Mouse (Mus musculus): ENCODE results near the gene Ica1. TPM values are rescaled to one million over a fixed set of nuclear protein-coding genes. Genes with fewer than 3 reads are reported as not detected.

Ica1 gene
- polyA plus RNA-seq, 1 experiment from 2014 or later, result 35.4 TPM

DNA sequence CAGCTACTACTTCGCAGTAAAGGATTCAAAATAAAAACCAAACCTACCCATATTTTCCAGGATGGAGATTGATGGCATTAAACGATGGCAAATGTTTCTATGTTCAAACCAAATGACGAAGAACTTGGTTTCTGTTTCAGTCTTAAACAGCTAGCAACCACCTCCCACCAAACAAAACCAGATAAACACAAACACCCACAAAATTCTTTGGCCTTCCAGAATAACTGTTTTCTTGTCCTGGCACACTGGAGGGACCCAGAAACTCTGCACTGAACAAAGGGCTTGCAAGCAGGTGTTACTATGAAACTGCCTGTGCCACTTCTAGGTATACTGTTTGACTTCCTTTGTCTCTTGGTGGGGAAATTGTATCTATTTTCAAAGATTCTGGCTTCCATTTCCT lies 43.2 kb downstream of the Ica1 start:
- Histone ChIP-seq H3K4me1 (ENCODE audit: insufficient read depth) (no peaks in the 10 kb centered on the region), H3K9me3 (ENCODE audit: low read depth, low read length) (no peaks in the 10 kb centered on the region), H3K4me2 (no peak overlapping the region), H3K9ac (no peak overlapping the region), H3K27ac (ENCODE audit: low read depth) (no peak overlapping the region), H3K4me3 (ENCODE audit: low read depth, low read length) (no peak overlapping the region), H3K36me3 (ENCODE audit: insufficient read depth) (no peaks in the 10 kb centered on the region), H3K27me3 (ENCODE audit: insufficient read depth, low read length) (no peaks in the 10 kb centered on the region)
- DNase-seq, result no peak
- ATAC-seq (ENCODE audit: insufficient read depth), result no peak
- TF ChIP-seq CTCF (IDR thresholded peaks at IDR 0.05; ENCODE audit: low read depth), result no peak
- WGBS, result 85% methylated on average over 3 of the region's 3 CpGs

DNA sequence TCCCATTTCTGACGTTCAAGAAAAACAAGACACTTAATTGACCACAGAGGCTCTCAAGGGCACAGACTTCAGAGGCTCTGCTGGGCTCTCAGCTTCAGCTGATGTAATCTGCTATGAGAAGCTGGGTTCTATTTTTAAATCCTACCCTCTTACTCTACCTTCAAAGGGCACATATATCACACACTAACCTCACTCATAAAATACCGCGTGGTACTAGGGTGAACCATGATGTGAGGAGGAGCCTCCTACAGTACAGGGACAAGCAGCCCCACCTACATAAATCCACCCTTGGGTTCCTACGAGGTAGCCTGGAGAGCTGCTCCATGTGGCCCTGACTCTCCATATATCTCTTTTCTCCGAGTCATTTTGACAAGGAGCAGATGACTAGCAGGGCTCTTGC lies 45.8 kb downstream of the Ica1 start:
- Histone ChIP-seq H3K9ac (no peak overlapping the region), H3K9me3 (ENCODE audit: low read depth, low read length) (no peaks in the 10 kb centered on the region), H3K27me3 (ENCODE audit: insufficient read depth, low read length) (no peaks in the 10 kb centered on the region), H3K36me3 (ENCODE audit: insufficient read depth) (no peaks in the 10 kb centered on the region), H3K4me1 (ENCODE audit: insufficient read depth) (no peaks in the 10 kb centered on the region), H3K27ac (ENCODE audit: low read depth) (no peak overlapping the region), H3K4me3 (ENCODE audit: low read depth, low read length) (no peak overlapping the region), H3K4me2 (no peak overlapping the region)
- no peak for TF ChIP-seq CTCF (IDR thresholded peaks at IDR 0.05; ENCODE audit: low read depth)
- ATAC-seq (ENCODE audit: insufficient read depth), result peak; percentile 22; the same call in 1 of the 2 replicates
- DNase-seq, result no peak
- 41% methylated on average over 5 of the region's 5 CpGs for WGBS

DNA sequence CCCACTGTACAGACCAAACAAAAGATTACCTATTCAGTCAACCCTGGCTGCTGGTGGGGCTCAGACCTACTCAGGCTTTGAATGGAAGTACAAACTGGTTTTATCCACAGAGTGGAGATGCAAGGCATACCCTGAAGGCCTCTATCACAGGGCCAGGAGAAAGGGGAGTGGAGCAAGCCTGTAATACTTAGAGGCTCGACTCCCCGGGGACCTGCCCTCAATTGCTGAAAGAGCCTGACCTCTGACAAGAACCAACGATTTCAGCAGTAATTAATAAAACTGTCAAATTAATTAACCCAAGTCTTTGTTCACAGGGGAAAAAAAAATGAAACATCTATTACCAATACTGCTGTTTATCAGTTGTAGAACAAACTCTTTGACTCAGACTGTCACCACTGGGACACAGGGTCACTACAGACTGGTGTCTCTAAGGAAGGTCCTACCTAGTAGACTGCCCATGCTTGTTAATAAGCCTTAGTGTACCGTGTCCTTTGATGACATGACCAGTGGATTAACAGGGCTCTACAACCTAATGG lies 46.6 kb downstream of the Ica1 start:
- no peak overlapping the region for H3K4me3 ChIP-seq (ENCODE audit: low read depth, low read length)
- WGBS, result 36% methylated on average over 4 of the region's 4 CpGs
- H3K4me1 ChIP-seq (ENCODE audit: insufficient read depth), result no peaks in the 10 kb centered on the region
- no peak overlapping the region for H3K27ac ChIP-seq (ENCODE audit: low read depth)
- H3K36me3 ChIP-seq (ENCODE audit: insufficient read depth), result no peaks in the 10 kb centered on the region
- no peak overlapping the region for H3K9ac ChIP-seq
- ATAC-seq (ENCODE audit: insufficient read depth) (no peak), DNase-seq (no peak)
- no peak overlapping the region for H3K4me2 ChIP-seq
- no peaks in the 10 kb centered on the region for H3K27me3 ChIP-seq (ENCODE audit: insufficient read depth, low read length)
- H3K9me3 ChIP-seq (ENCODE audit: low read depth, low read length), result no peaks in the 10 kb centered on the region
- TF ChIP-seq CTCF (IDR thresholded peaks at IDR 0.05; ENCODE audit: low read depth), result no peak

- DNase-seq, result no peak
- Histone ChIP-seq H3K9me3 (ENCODE audit: low read depth, low read length) (no peaks in the 10 kb centered on the region), H3K4me2 (no peak overlapping the region), H3K9ac (no peak overlapping the region), H3K36me3 (ENCODE audit: insufficient read depth) (no peaks in the 10 kb centered on the region), H3K27ac (ENCODE audit: low read depth) (no peak overlapping the region), H3K4me1 (ENCODE audit: insufficient read depth) (no peaks in the 10 kb centered on the region), H3K4me3 (ENCODE audit: low read depth, low read length) (no peak overlapping the region), H3K27me3 (ENCODE audit: insufficient read depth, low read length) (no peaks in the 10 kb centered on the region)
- no peak for TF ChIP-seq CTCF (IDR thresholded peaks at IDR 0.05; ENCODE audit: low read depth)
- 87% methylated on average over 2 of the region's 2 CpGs for WGBS
- ATAC-seq (ENCODE audit: insufficient read depth), result no peak
Measured at GRCm38 (mm10) chr6:8730433-8730832, 47.9 kb downstream of the Ica1 start.

GRCm38 (mm10) chr6:8727806-8728205 lies 50.5 kb downstream of the Ica1 start:
- H3K9me3 ChIP-seq (ENCODE audit: low read depth, low read length), result no peaks in the 10 kb centered on the region
- no peak for TF ChIP-seq CTCF (IDR thresholded peaks at IDR 0.05; ENCODE audit: low read depth)
- DNase-seq (no peak), ATAC-seq (ENCODE audit: insufficient read depth) (no peak)
- no peaks in the 10 kb centered on the region for H3K36me3 ChIP-seq (ENCODE audit: insufficient read depth)
- WGBS, result 87% methylated on average over 8 of the region's 8 CpGs
- H3K27ac ChIP-seq (ENCODE audit: low read depth), result no peak overlapping the region
- H3K4me3 ChIP-seq (ENCODE audit: low read depth, low read length), result no peak overlapping the region
- H3K4me1 ChIP-seq (ENCODE audit: insufficient read depth), result no peaks in the 10 kb centered on the region
- no peak overlapping the region for H3K4me2 ChIP-seq
- H3K9ac ChIP-seq, result no peak overlapping the region
- H3K27me3 ChIP-seq (ENCODE audit: insufficient read depth, low read length), result no peaks in the 10 kb centered on the region

DNA sequence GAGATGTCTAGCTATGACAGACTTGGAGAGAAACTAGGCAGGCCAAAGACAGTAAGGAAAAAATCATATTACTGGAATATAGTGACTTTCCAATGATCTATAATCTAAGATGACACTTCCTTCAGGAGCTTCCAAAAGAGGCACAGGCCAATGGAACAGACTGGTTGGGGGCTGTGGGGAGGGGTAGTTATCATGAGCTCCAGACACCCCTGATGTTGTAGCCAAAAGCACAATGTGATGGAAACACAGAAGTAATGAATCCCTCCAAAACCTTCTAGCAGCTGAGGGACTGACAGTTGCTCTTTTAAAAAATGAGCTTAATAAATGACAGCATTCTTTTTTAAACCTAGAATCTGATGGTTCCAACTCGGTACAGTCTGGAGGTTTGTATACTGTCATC lies 52.7 kb downstream of the Ica1 start:
- WGBS, result 69% methylated on average over 1 of the region's 1 CpGs

GRCm38 (mm10) chr6:8719692-8720091 lies 58.6 kb downstream of the Ica1 start:
- Histone ChIP-seq H3K27ac (ENCODE audit: low read depth) (no peak overlapping the region), H3K9me3 (ENCODE audit: low read depth, low read length) (no peaks in the 10 kb centered on the region), H3K27me3 (ENCODE audit: insufficient read depth, low read length) (no peaks in the 10 kb centered on the region), H3K36me3 (ENCODE audit: insufficient read depth) (no peaks in the 10 kb centered on the region), H3K9ac (no peak overlapping the region), H3K4me1 (ENCODE audit: insufficient read depth) (no peaks in the 10 kb centered on the region), H3K4me3 (ENCODE audit: low read depth, low read length) (no peak overlapping the region), H3K4me2 (no peak overlapping the region)
- no peak for DNase-seq
- ATAC-seq (ENCODE audit: insufficient read depth), result no peak
- 84% methylated on average over 2 of the region's 2 CpGs for WGBS
- TF ChIP-seq CTCF (IDR thresholded peaks at IDR 0.05; ENCODE audit: low read depth), result no peak

More for the DNA sequence above, 52.7 kb downstream of the Ica1 start:
- Histone ChIP-seq H3K27ac (ENCODE audit: low read depth) (no peak overlapping the region), H3K4me2 (no peak overlapping the region), H3K9ac (no peak overlapping the region), H3K4me3 (ENCODE audit: low read depth, low read length) (no peak overlapping the region), H3K9me3 (ENCODE audit: low read depth, low read length) (no peaks in the 10 kb centered on the region), H3K27me3 (ENCODE audit: insufficient read depth, low read length) (no peaks in the 10 kb centered on the region), H3K36me3 (ENCODE audit: insufficient read depth) (no peaks in the 10 kb centered on the region), H3K4me1 (ENCODE audit: insufficient read depth) (no peaks in the 10 kb centered on the region)
- no peak for TF ChIP-seq CTCF (IDR thresholded peaks at IDR 0.05; ENCODE audit: low read depth)
- ATAC-seq (ENCODE audit: insufficient read depth) (no peak), DNase-seq (no peak)

DNA sequence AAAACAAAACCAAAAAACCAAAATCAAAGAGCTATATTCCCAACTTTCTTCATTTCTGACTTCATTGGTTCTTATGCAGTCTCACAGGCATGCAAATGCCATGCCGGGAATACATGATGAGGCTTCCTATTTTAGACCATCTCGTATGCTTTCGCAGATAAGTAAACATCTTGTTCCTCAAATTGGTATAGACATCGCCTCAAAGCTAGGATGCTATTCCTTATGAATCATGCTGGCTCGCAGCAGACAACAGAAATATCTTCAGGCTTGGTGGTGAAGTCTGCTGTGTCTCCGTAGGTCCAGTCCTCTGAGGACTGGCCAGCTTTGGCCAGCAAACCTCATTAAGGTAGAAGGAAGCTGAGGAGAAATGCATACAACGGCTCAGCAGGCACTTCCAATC lies 60.3 kb downstream of the Ica1 start:
- no peak overlapping the region for H3K9ac ChIP-seq

More for the DNA sequence above, 60.3 kb downstream of the Ica1 start:
- Histone ChIP-seq H3K27ac (ENCODE audit: low read depth) (no peak overlapping the region), H3K36me3 (ENCODE audit: insufficient read depth) (no peaks in the 10 kb centered on the region), H3K4me1 (ENCODE audit: insufficient read depth) (no peaks in the 10 kb centered on the region), H3K9me3 (ENCODE audit: low read depth, low read length) (no peaks in the 10 kb centered on the region), H3K27me3 (ENCODE audit: insufficient read depth, low read length) (no peaks in the 10 kb centered on the region), H3K4me2 (no peak overlapping the region), H3K4me3 (ENCODE audit: low read depth, low read length) (no peak overlapping the region)
- ATAC-seq (ENCODE audit: insufficient read depth) (no peak), DNase-seq (no peak)
- no peak for TF ChIP-seq CTCF (IDR thresholded peaks at IDR 0.05; ENCODE audit: low read depth)
- WGBS, result 89% methylated on average over 7 of the region's 7 CpGs
